Mouse (Mus musculus): ENCODE measurements around the gene Limk2.

Gene Limk2

DNA sequence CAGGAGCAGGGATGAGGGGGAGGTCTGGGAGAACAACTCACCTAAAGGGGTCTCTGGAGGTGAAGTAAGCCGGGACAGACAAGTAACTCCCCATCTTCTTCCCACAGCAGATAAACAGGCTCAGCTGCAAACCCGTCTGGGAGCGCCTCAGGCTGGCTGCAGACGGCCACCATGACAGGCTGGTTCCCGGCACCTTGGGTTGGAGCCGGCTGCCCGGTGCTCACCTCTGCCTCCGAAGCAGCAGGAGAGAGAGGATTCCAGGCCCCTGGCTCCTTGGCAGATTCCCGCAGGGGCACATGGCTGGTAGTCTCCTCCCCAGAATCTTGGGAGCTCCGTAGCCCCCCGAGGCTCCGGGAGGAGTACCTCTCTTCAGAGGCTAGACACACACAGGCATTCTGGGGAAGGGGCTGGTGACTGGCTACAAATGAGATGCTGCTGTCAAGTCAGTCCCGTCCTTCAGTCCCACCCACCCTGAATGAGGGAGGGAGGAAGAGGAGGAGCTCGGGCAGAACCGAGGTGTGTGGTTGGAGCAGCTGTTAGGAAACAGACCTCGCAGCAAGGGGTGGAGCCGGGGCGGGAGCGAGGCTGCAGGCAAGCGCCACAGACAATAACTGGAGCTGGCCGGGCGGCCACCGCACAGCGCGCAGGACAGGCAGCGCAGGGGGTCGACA lies 37.9 kb downstream of the Limk2 start:
- DNase-seq (ENCODE audit: low read depth), result peak; percentile 87

DNA sequence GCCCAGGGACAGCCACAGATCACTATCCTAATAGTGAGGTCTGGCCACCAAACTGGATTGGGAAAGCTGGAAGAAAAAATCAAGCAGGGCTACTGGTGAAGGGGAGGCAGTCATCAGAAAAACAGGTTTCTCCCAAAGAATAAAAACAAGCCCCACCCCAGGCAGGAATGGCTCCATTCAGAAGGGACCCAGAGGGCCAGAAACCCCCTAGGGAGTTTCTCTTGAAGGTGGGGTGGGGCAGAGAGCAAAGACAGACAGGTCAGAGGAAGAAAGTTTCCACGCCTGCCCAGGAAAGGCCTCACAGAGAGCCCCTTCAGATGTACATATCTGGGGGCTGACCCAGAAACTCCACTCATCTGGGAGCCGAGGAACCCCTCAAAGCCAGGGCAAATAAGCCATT lies 38.8 kb downstream of the Limk2 start:
- no peak for DNase-seq (ENCODE audit: low read depth)

DNA sequence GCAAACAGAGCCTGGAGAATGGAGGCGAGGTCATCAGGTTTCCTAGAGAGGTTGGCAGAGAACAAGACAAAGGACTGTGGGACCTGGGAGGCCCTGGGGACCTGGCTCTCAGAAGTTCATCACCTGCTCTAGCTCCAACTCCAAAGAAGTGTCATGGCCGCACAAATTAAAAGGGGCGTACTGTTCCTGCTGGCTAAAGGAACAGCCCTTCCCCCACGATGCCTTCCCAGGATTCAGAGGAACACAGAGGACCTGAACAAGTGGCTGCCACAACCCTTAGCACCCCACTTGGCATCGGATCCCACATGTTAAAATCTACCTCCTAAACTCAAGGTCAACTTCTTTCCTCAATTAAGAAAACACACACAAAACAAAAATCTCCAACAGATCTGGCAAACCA lies 39.5 kb downstream of the Limk2 start:
- no peak for DNase-seq (ENCODE audit: low read depth)

DNA sequence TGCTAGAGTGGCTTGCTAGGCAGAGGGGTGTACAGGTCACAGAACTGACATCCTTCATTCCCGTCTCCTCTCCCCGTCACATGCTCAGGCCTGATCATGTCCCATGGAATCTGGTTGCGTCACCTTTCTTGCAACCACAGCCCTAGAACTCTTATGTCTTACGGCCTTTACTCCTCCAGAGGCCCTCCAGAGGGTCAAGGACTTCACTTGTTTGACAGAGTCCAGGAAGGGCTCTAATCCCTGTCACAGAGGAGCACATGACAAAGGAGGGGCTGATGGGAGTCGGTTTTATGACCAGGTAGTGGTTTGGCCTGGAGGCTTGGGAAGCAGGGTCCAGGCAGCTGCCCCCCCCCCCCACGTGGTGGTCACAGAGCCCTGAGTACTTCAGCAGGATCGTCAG lies 40.0 kb downstream of the Limk2 start:
- DNase-seq (ENCODE audit: low read depth), result no peak

DNA sequence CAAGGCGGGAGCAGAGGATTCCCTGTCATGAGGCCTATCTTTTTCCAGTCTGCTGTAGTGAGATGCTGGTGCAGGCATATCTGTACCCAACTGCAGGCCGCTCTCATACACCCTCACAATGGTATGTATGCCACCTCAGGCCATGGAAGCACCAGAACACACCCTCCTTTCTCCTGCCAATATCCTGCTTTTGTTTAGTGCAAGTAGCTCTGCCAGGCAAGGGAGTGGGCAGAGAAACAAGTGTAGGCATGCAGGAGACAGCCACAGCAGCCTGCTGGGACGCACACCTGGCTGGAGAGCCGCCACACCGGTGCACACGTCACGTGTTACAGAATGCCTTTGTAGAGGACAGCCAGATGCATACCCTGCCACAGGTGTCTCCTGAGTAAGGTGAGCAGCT lies 42.6 kb downstream of the Limk2 start:
- DNase-seq (ENCODE audit: low read depth), result no peak

DNA sequence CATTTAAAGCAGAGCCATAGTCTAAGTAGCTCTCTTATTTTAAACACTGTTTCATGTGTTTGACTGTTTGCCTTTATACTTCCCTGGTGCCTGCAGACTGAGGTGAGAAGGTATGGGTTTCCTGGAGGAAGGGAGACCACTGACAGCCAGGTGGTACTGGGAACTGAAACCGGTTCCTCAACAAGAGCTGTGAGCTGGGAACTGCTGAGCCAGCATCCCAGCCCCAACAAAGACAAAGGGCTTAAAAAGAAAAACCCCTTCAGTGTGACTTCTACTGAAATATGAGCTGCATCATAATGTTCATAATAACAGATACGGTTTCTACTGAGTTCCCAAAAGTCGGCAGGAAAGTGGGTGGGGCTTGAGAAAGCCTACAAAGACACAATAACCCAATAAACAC lies 46.1 kb downstream of the Limk2 start:
- DNase-seq (ENCODE audit: low read depth), result no peak

DNA sequence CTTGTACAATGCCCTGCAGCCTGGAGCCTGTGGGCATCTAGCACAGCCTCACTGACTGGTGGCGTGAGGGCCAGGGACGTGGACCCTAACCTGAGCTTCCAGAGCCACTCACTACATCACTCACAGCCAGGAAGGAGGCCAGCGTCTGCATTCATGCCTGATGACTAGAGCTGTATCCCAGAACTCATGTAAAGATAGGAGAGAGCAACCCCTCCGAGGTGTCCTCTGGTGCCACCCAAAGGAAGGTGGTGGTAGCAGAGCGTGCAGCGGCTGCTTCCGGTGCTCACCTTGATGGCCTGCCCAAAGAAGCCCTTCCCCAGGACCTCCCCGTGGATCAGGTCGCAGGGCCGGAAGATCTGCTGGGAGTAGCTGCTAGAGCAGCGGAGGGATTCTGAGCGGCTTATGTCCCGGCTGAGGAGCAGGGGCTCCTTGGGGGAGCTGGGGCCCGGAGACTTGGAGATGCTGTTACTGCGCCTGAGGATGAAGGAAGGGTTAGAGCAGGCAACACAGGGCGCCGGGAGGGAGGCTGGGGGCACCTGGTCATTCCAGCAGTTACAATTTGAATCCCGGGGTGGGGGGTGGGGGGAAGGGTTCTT lies 55.9 kb downstream of the Limk2 start:
- peak; percentile 57 for DNase-seq (ENCODE audit: low read depth)

DNA sequence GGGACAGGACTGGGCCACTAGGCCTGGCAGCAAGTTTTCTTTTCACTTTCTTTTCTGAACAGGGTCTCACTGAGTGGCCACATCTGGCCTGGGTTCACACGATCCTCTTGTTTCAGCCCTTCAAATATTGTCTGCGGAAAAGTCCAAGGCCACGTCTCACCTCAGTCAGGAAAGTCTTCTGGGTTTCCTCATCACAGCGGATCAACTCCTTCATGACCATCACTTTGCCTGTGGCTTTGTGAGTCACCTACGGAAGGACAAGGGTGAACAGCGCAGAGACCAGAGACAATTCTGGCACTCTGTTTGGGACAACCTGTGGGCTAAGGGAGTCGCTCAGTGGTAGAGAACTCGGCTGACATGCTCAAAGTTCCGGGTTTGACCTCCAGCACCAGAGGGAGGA lies 56.9 kb downstream of the Limk2 start:
- no peak for DNase-seq (ENCODE audit: low read depth)

DNA sequence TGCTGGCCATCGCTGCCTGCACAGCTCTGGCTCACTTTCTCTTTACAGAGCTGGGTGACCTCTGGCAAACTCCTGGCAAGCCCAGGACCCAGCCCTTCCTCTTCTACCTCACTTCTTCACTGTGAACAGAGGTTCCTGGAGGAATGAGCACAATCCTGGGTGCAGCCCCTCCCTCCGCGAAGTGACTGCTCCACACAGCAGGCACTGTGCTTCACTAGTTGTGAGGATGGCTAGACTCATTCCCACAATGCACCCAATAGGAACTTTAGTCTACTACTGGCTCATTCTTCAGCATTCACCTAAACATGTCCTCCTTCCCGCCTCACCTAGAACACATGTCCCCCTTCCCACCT lies 59.7 kb downstream of the Limk2 start:
- no peak for DNase-seq (ENCODE audit: low read depth)

DNA sequence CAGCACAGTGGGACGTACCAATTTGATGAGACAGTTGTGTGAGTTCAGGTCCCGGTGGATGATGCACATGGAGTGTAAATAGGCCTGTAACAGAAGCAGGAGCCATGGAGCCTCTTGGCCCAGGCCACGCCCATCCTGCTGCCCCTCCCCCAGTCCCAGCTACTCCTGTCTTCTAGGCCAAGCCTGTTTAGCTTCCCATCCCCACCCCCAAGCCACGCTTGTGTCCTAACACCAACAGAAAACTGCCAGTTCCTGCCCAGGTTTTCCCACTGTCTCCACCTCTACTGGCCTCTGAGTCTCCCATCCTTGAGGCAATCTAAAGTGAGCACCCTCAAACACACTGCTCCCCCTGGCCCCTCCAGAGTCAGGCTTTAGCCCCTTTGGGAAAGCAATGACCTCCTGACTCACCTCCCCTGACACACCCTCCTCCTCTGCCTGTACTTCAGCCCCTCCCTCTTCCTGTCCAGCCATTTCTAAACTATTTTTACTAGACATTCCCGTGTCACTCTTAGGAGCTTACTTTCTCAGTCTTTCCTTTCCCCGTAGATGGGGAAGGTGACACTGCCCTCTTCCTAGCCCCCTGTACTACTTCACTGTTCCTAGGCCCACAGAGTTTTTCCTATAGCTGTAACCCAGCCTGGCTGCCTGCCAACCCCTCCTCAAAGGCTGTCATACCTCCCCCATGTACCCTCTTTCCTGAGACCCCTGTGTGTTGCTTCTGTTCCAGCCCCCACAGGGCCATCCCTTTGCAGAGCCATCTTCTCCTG lies 60.2 kb downstream of the Limk2 start:
- DNase-seq (ENCODE audit: low read depth), result peak; percentile 82

DNA sequence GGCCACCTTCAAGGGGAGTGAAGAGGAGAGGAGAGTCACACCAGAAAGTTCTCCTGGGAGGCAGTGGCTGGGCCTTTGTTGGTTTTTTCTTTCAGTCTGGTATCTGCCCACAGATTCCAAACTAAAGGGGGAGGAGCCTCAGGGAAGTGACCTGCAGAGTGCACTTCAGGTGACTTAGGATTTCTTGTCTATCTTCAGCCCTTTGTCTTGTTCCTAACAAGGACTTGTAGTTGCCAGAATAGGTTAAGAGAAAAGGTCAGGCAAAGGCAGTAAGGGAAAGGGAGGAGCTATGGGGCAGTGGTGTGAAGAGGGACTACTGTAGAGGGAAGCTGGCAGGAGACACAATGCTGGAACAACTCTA lies 61.2 kb downstream of the Limk2 start:
- DNase-seq (ENCODE audit: low read depth), result no peak

DNA sequence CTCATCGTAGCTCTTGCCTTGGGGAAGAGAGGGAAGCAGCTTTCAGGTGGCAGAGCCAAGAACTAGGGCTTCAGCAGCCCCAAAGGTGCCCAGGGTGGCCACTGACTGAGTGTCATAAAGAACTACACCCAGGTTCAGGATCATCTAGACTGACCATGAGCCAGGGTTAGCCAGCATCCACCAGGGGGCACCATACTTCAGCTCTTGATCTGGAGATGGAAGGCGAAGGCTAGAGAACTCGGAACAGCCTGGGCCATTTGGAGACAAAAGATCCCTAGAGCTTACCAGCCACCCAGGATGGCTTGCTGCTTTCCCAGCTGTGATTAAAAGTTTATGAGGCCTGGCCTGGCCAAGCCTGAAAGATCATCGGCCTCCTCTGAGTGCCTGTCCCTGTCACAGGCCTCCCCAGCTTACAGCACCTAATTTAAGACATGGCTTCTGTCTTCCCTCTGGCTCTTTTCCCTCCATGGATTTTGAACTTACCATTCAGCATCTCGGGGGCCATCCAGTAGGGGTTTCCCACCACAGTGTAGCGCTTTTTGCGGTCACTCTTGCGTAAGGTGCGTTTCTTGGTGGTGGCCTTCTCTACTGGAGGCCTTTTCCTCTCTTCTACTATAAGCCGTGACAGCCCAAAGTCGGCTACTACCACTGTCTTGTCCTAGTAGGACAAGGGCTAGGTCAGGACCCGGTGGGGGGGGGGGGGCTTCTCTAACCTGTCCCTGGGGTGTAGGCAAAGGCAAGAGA lies 61.7 kb downstream of the Limk2 start:
- DNase-seq (ENCODE audit: low read depth), result peak; percentile 95

DNA sequence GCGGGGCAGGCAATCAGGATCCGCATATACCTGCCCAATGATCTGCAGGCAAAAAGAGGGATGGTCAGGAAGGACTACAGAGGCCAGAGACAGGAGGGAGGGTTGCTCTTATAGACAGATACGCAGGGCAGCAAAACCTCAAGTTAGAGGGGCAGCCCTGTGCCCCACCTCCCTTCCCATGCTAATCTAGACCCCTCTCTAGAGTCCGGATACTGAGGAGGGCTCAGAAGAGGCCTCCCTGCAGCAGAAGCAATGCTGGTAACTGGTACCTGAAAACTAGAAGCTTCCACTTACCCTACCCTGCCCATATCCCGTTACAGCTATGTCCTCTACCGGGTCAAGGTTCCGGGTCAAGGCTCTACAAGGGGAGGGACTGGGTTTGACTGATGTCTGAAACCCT lies 62.6 kb downstream of the Limk2 start:
- no peak for DNase-seq (ENCODE audit: low read depth)

DNA sequence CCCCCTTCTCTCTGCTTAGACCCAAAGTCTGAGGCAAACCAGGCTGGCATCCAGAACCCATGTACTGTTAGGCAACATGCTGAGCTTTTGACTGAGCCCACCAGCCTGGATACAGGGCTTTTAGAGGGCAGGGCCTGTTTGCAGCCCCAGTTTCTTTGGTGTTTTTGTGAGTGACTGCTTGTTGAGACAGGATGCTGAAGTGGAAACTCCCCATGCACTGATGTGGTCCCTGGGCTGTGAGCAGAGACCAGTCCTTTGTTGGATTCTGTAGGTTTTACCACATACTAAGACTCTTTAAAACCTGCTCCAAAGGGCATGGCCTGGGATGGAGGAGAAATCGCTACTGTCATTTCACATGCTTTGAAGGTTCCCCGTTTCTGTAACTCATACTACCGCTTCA lies 64.1 kb downstream of the Limk2 start:
- DNase-seq (ENCODE audit: low read depth), result no peak

DNA sequence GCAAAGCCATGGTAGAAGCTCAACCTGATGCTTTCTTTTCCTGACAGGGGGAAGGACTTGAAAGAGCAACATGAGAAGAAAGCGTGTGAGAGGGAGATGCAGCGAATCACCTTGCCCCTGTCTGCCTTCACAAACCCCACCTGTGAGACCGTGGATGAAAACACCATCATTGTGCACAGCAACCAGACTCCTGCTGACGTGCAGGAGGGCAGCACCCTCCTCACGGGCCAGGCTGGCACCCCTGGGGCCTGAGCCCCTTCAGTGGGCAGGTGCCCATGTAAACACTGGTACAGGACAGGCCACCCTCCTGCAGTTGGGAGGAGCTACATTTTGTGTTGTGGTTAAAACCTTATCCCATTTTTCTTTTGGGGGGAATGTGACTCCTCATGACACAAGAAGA lies 67.5 kb downstream of the Limk2 start:
- no peak for DNase-seq (ENCODE audit: low read depth)

DNA sequence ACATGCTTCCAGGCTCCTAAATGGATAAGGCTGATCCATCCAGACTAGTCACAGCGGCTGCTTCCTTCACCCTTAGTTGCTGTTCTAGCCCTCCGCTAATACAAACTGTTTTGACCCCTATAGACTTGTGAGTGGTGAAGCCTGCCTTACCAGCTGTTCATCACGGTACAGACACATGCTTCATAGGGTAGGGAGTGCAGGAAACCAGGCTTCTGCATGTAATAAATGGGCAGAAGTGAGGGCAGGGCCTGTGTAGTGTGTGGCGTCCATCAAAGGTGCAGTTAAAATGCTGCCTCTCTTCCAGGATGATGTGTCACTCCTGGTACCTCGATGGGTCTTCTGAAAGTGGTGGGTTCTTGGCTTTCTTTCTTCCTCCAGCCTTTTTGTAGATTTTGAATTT lies 71.0 kb downstream of the Limk2 start:
- DNase-seq (ENCODE audit: low read depth), result no peak

DNA sequence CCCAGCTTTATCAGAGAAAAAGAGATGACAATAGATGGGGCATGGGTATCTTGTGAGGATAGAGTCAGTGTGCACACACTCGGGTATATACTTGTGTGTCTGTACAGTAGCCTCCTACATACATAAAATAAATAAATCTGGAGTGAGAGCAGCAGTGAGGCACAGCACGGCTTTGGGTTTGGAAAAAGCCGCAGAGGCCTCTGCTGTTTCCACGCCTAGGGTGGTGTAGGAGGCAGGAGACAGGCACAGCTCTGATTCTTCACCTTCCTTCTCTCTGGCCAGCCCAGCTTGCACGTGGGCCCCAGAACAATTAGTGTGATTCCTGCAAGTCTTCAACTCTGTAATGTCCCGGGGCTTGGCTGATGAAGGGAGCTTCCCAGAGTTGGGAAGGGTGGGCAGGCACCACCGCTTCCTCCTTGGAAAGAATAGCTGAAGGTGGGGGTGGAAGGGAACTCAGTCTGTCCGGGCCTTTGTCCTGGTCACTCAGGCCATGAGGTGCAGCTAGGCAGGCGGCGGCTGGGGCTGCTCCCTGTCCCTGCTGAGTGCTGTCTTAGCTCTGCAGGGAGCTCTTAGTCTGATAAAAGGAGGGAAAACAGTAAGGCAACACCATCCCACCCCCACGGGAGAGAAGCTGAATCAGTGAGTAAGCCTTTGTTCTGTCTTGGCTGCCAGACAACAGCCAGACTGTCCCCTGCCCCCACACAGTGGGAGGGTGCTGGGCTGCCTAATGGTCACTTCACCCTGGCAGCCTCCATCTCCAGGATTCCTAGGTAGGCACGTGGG lies 71.6 kb downstream of the Limk2 start:
- DNase-seq (ENCODE audit: low read depth), result peak; percentile 93

DNA sequence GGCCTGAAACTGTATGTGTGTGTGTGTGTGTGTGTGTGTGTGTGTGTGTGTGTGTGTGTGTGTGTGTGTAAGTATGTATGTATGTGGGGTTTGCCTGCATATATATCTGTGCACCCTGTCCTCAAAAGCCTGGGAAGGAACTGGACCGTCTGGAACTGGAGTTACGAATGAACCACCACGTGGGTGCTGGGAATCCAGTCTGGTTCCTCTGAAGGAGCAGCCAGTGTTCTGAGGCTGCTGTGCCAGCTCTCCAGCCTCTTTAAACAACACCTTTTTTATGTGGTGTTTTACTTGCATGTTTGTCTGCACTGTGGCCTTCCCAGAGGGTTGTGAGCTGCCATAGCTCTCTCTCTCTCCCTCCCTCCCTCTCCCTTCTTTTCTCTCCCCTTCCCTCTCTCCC lies 72.4 kb downstream of the Limk2 start:
- no peak for DNase-seq (ENCODE audit: low read depth)

DNA sequence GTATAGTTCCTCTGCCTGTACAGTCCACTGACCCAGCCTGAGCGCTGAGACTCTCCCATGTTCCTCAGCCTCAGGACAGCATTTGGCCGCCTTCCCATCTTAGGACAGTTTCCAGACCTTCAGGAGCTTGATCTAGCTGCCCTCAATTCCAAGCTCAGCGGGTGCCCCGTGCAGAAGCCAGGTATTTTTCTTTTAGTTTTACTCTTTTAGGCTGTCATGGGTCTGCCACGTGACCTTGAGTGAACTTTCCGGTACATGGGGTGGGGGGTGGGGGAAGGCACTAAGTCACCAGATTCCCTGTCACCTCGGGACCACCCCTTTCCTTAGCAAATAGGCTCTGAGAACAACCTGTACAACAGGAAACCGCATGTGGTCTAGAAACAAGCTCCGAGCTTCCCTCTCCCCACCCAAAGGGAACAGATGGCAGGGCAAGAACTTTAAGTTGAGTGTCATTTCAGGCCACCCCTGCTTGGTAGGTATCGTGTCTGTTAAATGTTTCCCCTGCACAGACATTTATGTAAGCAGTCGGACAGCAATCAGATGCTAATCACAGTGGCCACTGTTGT lies 73.3 kb downstream of the Limk2 start:
- DNase-seq (ENCODE audit: low read depth), result no peak

DNA sequence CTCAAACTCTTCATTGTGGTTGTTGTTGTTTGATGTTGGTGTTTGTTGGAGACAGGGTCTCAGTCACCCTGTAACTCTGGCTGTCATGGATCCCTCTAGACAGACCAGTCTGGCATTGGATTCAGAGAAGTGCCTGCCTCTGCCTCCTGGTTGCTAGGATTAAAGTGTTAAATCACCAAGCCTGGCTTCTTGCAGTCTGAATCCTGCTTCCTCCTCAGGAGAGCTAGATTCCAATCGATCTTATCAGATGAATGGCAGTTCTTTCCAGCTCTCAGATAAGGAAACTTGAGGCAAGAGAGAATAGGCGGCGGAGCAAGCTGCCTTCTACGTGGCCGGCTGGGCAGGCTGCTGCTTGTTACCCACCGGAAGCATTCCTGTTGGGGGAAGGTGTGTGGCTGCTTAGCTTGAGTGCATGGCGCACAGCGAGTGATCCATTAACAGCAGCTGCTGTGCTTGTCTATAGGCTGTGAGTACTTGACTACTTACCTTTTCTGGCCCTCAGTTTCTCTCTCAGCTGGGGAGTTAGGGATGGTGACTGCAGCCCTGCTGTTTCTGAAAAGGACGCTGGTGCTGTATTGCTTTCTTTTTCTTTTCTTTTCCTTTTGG lies 74.2 kb downstream of the Limk2 start:
- DNase-seq (ENCODE audit: low read depth), result no peak

DNA sequence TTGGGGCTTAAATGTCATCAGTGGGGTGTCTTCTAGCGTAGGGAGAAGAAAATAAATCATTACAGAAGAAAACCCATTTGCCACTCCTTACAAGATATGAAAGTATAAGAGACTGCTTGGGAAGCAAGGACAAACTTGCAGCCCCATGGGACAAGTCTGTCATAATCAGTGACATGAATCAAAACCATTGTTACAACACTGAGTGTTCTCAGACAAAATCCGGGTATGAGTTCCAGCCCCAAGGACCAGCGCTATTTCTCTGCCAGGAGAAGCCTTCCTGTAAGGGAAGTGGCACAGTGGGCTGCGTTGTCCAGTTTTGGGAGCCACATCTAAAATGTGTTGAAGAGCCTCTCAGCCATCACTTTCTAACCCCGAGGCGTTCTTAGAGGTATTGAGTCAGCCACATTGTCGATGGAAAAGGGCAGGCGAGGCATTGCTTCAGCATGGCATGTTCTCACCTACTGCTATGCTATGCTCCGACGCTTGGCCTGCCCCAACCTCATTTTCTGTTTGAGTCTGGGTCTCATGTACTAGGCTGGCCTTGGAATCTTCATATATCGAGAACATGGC lies 74.8 kb downstream of the Limk2 start:
- no peak for DNase-seq (ENCODE audit: low read depth)
